Mouse (Mus musculus) cerebellum, adult 18-20 months (tissue): ENCODE measurements around the gene Trim31.
"Not testable (repeated sequence)": the region's sequence is repeated elsewhere in the genome, so short reads cannot be mapped to it uniquely, and the experiment has no call there.

Experiments
- DNase-seq, 2 experiments: peaks; one replicate each; pipeline ENCODE4 v3.0.0; 2021

Trim31 gene

GRCm38 (mm10) chr17:36897552-36898205 lies at the start of gene Trim31:
Trim31 (plus strand) TSS chr17:36898118.
- DNase-seq, result no peak

- DNase-seq, result no peak
These were observed 49.0 kb upstream of the Trim31 start for GRCm38 (mm10) chr17:36848911-36849310.

GRCm38 (mm10) chr17:36849992-36850391 lies 47.9 kb upstream of the Trim31 start:
- DNase-seq, result no peak

- no peak for DNase-seq
These were observed 46.7 kb upstream of the Trim31 start for GRCm38 (mm10) chr17:36851200-36851599.

GRCm38 (mm10) chr17:36851627-36852026 lies 46.3 kb upstream of the Trim31 start:
- no peak for DNase-seq

GRCm38 (mm10) chr17:36855484-36855883 lies 42.4 kb upstream of the Trim31 start:
- no peak for DNase-seq

GRCm38 (mm10) chr17:36856236-36856635 lies 41.7 kb upstream of the Trim31 start:
- no peak for DNase-seq

GRCm38 (mm10) chr17:36858181-36858580 lies 39.7 kb upstream of the Trim31 start:
- no peak for DNase-seq

- DNase-seq, result no peak
These were observed 36.2 kb upstream of the Trim31 start for GRCm38 (mm10) chr17:36861680-36862079.

GRCm38 (mm10) chr17:36866719-36867527 lies 31.0 kb upstream of the Trim31 start, which contains the start of gene Trim15:
Trim15 (minus strand) TSS chr17:36867210.
- no peak for DNase-seq

- DNase-seq, result no peak
These were observed 29.1 kb upstream of the Trim31 start for GRCm38 (mm10) chr17:36868836-36869235.

GRCm38 (mm10) chr17:36869284-36869954 lies 28.5 kb upstream of the Trim31 start, which contains the start of gene Trim10:
Trim10 (plus strand) TSS chr17:36869574.
- DNase-seq, result no peak

GRCm38 (mm10) chr17:36869955-36870810 lies 27.7 kb upstream of the Trim31 start:
- DNase-seq, result no peak

- no peak for DNase-seq
These were observed 23.3 kb upstream of the Trim31 start for GRCm38 (mm10) chr17:36874636-36875035.

- DNase-seq, result no peak
These were observed 14.6 kb upstream of the Trim31 start for GRCm38 (mm10) chr17:36883350-36883749.

GRCm38 (mm10) chr17:36885132-36885790 lies 12.7 kb upstream of the Trim31 start:
- DNase-seq, result no peak

GRCm38 (mm10) chr17:36890073-36890903 lies 7.6 kb upstream of the Trim31 start, which contains the start of gene Trim40:
Trim40 (minus strand) TSS chr17:36890123.
- no peak for DNase-seq

- DNase-seq, result not testable (repeated sequence)
These were observed 6.4 kb upstream of the Trim31 start for GRCm38 (mm10) chr17:36891496-36891895.

- peak; percentile 27 to 42 for DNase-seq
These were observed 5.6 kb upstream of the Trim31 start for GRCm38 (mm10) chr17:36892362-36892761.

GRCm38 (mm10) chr17:36893387-36893786 lies 4.5 kb upstream of the Trim31 start:
- DNase-seq, result no peak

GRCm38 (mm10) chr17:36896583-36896982 lies 1.3 kb upstream of the Trim31 start:
- peak; percentile 45 to 50 for DNase-seq
